Mouse (Mus musculus): ENCODE data around the gene Klf4. TPM values are rescaled to one million over a fixed set of nuclear protein-coding genes. Genes with fewer than 3 reads are reported as not detected.

Klf4 gene
- 6.5 and 13.8 TPM in 2 replicates for polyA plus RNA-seq (2012; rRNA removed)

GRCm38 (mm10) chr4:55532407-55533195, at the start of gene Klf4:
Gene Klf4, minus strand, starts transcription at chr4:55532466.

Other genes with a start within 250 kb of the Klf4 start
- gene Rad23b, start 182.4 kb downstream of the Klf4 start, polyA plus RNA-seq (2012; rRNA removed) = 192 and 209 TPM in 2 replicates

Measured in central nervous system, embryonic 14 days (tissue).